ENCODE assay signal across 13 mouse cellular contexts in genomic region chr5:111120705-111121420, GRCm38 (mm10).
A peak's percentile ranks its signal among the peaks of the same experiment; 100 is the strongest.
DNase-seq lines count a peak whose midpoint lies in the region; ATAC-seq and TF ChIP-seq lines count a peak whose summit lies in the region.
"Had no signal": no experiment of that assay in that cellular context is flagged by ENCODE, and none has a peak within 500 bp of the region (broad histone marks: within the 10 kb centered on the region; RNA-seq: fewer than 3 reads in every experiment).

No protein-coding gene starts in this region.

- H3K4me3 ChIP-seq in forebrain, embryonic 13.5 days, result no peak overlapping the region
- no peak overlapping the region for H3K4me3 ChIP-seq in forebrain, embryonic 11.5 days (ENCODE audit: low read depth, low read length)
- no peak overlapping the region for H3K4me3 ChIP-seq in hindbrain, embryonic 12.5 days
- H3K4me3 ChIP-seq in midbrain, embryonic 15.5 days, result no peak overlapping the region
- H3K4me3 ChIP-seq in liver, postnatal 0 days (ENCODE audit: low read depth, low read length), result no peak overlapping the region
- H3K4me3 ChIP-seq: embryonic facial prominence, embryonic 15.5 days; lung, embryonic 15.5 days; myocyte had no signal

- CTCF ChIA-PET in Patski (lab: Charles Lee), result interaction anchor here (1.3 to 2.0 kb wide), 4 partner anchors 11 to 180 kb away, joined by 3 to 11 read pairs (median 4); no protein-coding TSS in a partner anchor

- no peaks in the 10 kb centered on the region for H3K9me3 ChIP-seq in forebrain, embryonic 13.5 days (replicated peaks)
- no peaks in the 10 kb centered on the region for H3K9me3 ChIP-seq in forebrain, embryonic 11.5 days (ENCODE audit: control insufficient read depth, low read length)
- H3K9me3 ChIP-seq in hindbrain, embryonic 12.5 days (replicated peaks), result no peaks in the 10 kb centered on the region
- H3K9me3 ChIP-seq in midbrain, embryonic 15.5 days, result no peaks in the 10 kb centered on the region
- H3K9me3 ChIP-seq in liver, postnatal 0 days (ENCODE audit: low read length), result no peaks in the 10 kb centered on the region
- H3K9me3 ChIP-seq: embryonic facial prominence, embryonic 15.5 days; lung, embryonic 15.5 days had no signal

- H3K9ac ChIP-seq in forebrain, embryonic 13.5 days, result peak overlapping the region; percentile 43; the same call in 1 of the 2 replicates
- no peak overlapping the region for H3K9ac ChIP-seq in forebrain, embryonic 11.5 days (ENCODE audit: low read length)
- H3K9ac ChIP-seq in hindbrain, embryonic 12.5 days, result no peak overlapping the region
- H3K9ac ChIP-seq in midbrain, embryonic 15.5 days, result no peak overlapping the region
- no peak overlapping the region for H3K9ac ChIP-seq in liver, postnatal 0 days (replicated peaks)
- H3K9ac ChIP-seq: embryonic facial prominence, embryonic 15.5 days; lung, embryonic 15.5 days had no signal

- no peak for TF ChIP-seq CTCF in Patski (IDR thresholded peaks at IDR 0.05)
- TF ChIP-seq CTCF in liver, postnatal 0 days (IDR thresholded peaks at IDR 0.05; ENCODE audit: low read depth), result no peak

- 23% methylated on average over 10 of the region's 10 CpGs for WGBS in forebrain, embryonic 13.5 days
- WGBS in forebrain, embryonic 11.5 days, result 56% methylated on average over 10 of the region's 10 CpGs
- 43% methylated on average over 10 of the region's 10 CpGs for WGBS in hindbrain, embryonic 12.5 days
- WGBS in midbrain, embryonic 15.5 days, result 31% methylated on average over 10 of the region's 10 CpGs
- WGBS in liver, postnatal 0 days (ENCODE audit: insufficient replicate concordance), result 71% methylated on average over 10 of the region's 10 CpGs

- H3K27me3 ChIP-seq in forebrain, embryonic 13.5 days, result no peaks in the 10 kb centered on the region
- no peaks in the 10 kb centered on the region for H3K27me3 ChIP-seq in forebrain, embryonic 11.5 days (ENCODE audit: control insufficient read depth, insufficient read depth, low read length)
- H3K27me3 ChIP-seq in Patski, result no peaks in the 10 kb centered on the region
- H3K27me3 ChIP-seq in hindbrain, embryonic 12.5 days, result no peaks in the 10 kb centered on the region
- no peaks in the 10 kb centered on the region for H3K27me3 ChIP-seq in midbrain, embryonic 15.5 days (replicated peaks)
- H3K27me3 ChIP-seq in liver, postnatal 0 days (ENCODE audit: insufficient read depth, low read length), result no peaks in the 10 kb centered on the region
- H3K27me3 ChIP-seq: embryonic facial prominence, embryonic 15.5 days; lung, embryonic 15.5 days had no signal

- H3K4me1 ChIP-seq in forebrain, embryonic 13.5 days, result peaks cover 58% of the 10 kb centered on the region
- H3K4me1 ChIP-seq in forebrain, embryonic 11.5 days (replicated peaks; ENCODE audit: control insufficient read depth, insufficient read depth, low read length), result peaks cover 10% of the 10 kb centered on the region; the same call in 1 of the 2 replicates
- peaks cover 39% of the 10 kb centered on the region for H3K4me1 ChIP-seq in hindbrain, embryonic 12.5 days
- H3K4me1 ChIP-seq in midbrain, embryonic 15.5 days, result peaks cover 46% of the 10 kb centered on the region
- H3K4me1 ChIP-seq in liver, postnatal 0 days (ENCODE audit: insufficient read depth), result no peaks in the 10 kb centered on the region

- no peaks in the 10 kb centered on the region for H3K36me3 ChIP-seq in forebrain, embryonic 13.5 days (ENCODE audit: poor library complexity, severe bottlenecking)
- H3K36me3 ChIP-seq in forebrain, embryonic 11.5 days (ENCODE audit: control insufficient read depth, insufficient read depth, low read length), result no peaks in the 10 kb centered on the region
- no peaks in the 10 kb centered on the region for H3K36me3 ChIP-seq in hindbrain, embryonic 12.5 days
- H3K36me3 ChIP-seq in midbrain, embryonic 15.5 days (replicated peaks), result no peaks in the 10 kb centered on the region
- H3K36me3 ChIP-seq in liver, postnatal 0 days (replicated peaks; ENCODE audit: insufficient read depth, low read length), result no peaks in the 10 kb centered on the region
- H3K36me3 ChIP-seq: embryonic facial prominence, embryonic 15.5 days; lung, embryonic 15.5 days had no signal

- in situ Hi-C loops in Patski (cut with MboI; ENCODE audit: low pct_unique_long_range_greater_than_20kb), result no loop called here

- H3K4me2 ChIP-seq in forebrain, embryonic 13.5 days, result peak overlapping the region; percentile 25; the same call in 1 of the 2 replicates
- no peak overlapping the region for H3K4me2 ChIP-seq in forebrain, embryonic 11.5 days (ENCODE audit: low read depth, low read length, severe bottlenecking)
- H3K4me2 ChIP-seq in hindbrain, embryonic 12.5 days (replicated peaks), result no peak overlapping the region
- H3K4me2 ChIP-seq in midbrain, embryonic 15.5 days, result no peak overlapping the region
- H3K4me2 ChIP-seq in liver, postnatal 0 days (ENCODE audit: low read depth, low read length), result no peak overlapping the region
- H3K4me2 ChIP-seq: embryonic facial prominence, embryonic 15.5 days; lung, embryonic 15.5 days had no signal

- POLR2A ChIA-PET in Patski (lab: Charles Lee), result interaction anchor here (0.7 to 1.6 kb wide), 5 partner anchors 11 to 307 kb away, joined by 3 to 4 read pairs (median 3); no protein-coding TSS in a partner anchor

- H3K27ac ChIP-seq in forebrain, embryonic 13.5 days, result peak overlapping the region; percentile 78
- H3K27ac ChIP-seq in forebrain, embryonic 11.5 days (ENCODE audit: low read depth, low read length), result no peak overlapping the region
- peak overlapping the region; percentile 49; the same call in 1 of the 2 replicates for H3K27ac ChIP-seq in hindbrain, embryonic 12.5 days
- H3K27ac ChIP-seq in midbrain, embryonic 15.5 days, result peak overlapping the region; percentile 58; the same call in 1 of the 2 replicates
- H3K27ac ChIP-seq in liver, postnatal 0 days (ENCODE audit: low read depth), result no peak overlapping the region
- H3K27ac ChIP-seq: embryonic facial prominence, embryonic 15.5 days; lung, embryonic 15.5 days had no signal

- DNase-seq in forebrain, embryonic 11.5 days (ENCODE audit: low spot score), result no peak
- DNase-seq in Patski (ENCODE audit: low read depth, low spot score), result peak; percentile 73
- no peak for DNase-seq in c-Kit-positive CD71-positive TER-119-positive erythroid progenitor cells, embryonic 14.5 days (ENCODE audit: low spot score)
- no peak for DNase-seq in left cerebral cortex, adult 11 months (ENCODE audit: low spot score)
- DNase-seq in liver, postnatal 0 days, result no peak
- DNase-seq: gastrocnemius, postnatal 36 days; kidney, adult 8-10 months had no signal

- TF ChIP-seq EP300 in liver, postnatal 0 days (IDR thresholded peaks at IDR 0.05; ENCODE audit: low read depth), result no peak

- ATAC-seq in forebrain, embryonic 13.5 days, result peak; percentile 57
- ATAC-seq in forebrain, embryonic 11.5 days (replicated peaks; ENCODE audit: low FRiP score), result no peak
- ATAC-seq in Patski, result peak; percentile 72
- ATAC-seq in hindbrain, embryonic 12.5 days (ENCODE audit: low FRiP score), result peak; percentile 63; the same call in 1 of the 2 replicates
- ATAC-seq in midbrain, embryonic 15.5 days (replicated peaks), result no peak
- ATAC-seq in liver, postnatal 0 days, result no peak

Comparison
In these comparisons a context has a peak if more than half of its experiments do, and no peak if none do; other contexts are left out.
1. ATAC-seq: peak in forebrain, embryonic 13.5 days (single experiment), Patski (single experiment) and hindbrain, embryonic 12.5 days (single experiment); none in forebrain, embryonic 11.5 days (single experiment), midbrain, embryonic 15.5 days (single experiment) and liver, postnatal 0 days (single experiment).
2. H3K27ac ChIP-seq: peak in forebrain, embryonic 13.5 days (single experiment), hindbrain, embryonic 12.5 days (single experiment) and midbrain, embryonic 15.5 days (single experiment); none in forebrain, embryonic 11.5 days (single experiment) and liver, postnatal 0 days (single experiment).